In the genomic region with DNA sequence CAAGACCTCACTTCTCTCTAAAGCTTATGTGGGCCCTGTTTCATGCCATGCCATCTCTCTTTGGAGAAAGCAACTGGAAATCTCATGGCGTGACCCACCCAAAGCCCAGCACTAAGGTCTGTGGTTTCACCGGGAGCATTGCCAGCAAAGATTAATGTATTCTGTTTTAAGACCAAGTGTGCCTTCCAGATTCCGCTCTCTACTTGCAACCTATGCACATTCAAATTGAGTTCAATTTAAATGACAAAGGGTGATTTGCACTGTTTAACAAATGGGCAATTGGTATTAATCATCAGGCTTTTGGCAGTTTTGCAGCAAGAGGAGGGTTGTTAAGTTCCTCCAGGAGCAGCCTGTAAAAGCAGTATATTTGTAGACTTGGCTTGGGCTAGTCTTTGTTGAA, we compare ENCODE assay signal across 10 mouse cellular contexts.
A peak's percentile ranks its signal among the peaks of the same experiment; 100 is the strongest.
DNase-seq lines count a peak whose midpoint lies in the region; ATAC-seq and TF ChIP-seq lines count a peak whose summit lies in the region.
"Had no signal": no experiment of that assay in that cellular context is flagged by ENCODE, and none has a peak within 500 bp of the region (broad histone marks: within the 10 kb centered on the region; RNA-seq: fewer than 3 reads in every experiment).

No protein-coding gene starts in this region.

- DNase-seq in midbrain, embryonic 10.5 days (ENCODE audit: low spot score): no peak
- DNase-seq in R1 (ENCODE audit: low read depth, low spot score): peak; percentile 97
- DNase-seq in forebrain, postnatal 0 days: peak; percentile 65
- no peak for DNase-seq in spleen, postnatal 10 days (ENCODE audit: low spot score in 2 of 2)
- DNase-seq in B cell, adult 2 months: no peak
- DNase-seq: lung, postnatal 14 days had no signal

- no peaks in the 10 kb centered on the region for H3K9me3 ChIP-seq in midbrain, embryonic 12.5 days
- no peaks in the 10 kb centered on the region for H3K9me3 ChIP-seq in midbrain, embryonic 10.5 days (replicated peaks)
- H3K9me3 ChIP-seq in forebrain, postnatal 0 days (ENCODE audit: low read length): 0 out of 2 replicates have a peak, but pooled peaks cover 3% of the 10 kb centered on the region
- no peaks in the 10 kb centered on the region for H3K9me3 ChIP-seq in neural tube, embryonic 12.5 days
- H3K9me3 ChIP-seq: G1E had no signal

- no peak overlapping the region for H3K4me3 ChIP-seq in midbrain, embryonic 12.5 days
- H3K4me3 ChIP-seq in midbrain, embryonic 10.5 days: no peak overlapping the region
- H3K4me3 ChIP-seq in forebrain, postnatal 0 days (ENCODE audit: low read depth, low read length): no peak overlapping the region
- H3K4me3 ChIP-seq in neural tube, embryonic 12.5 days: no peak overlapping the region

- peak; percentile 70; the same call in 1 of the 2 replicates for ATAC-seq in midbrain, embryonic 12.5 days (ENCODE audit: low FRiP score, low read depth)
- peak; percentile 80 for ATAC-seq in forebrain, postnatal 0 days
- ATAC-seq in neural tube, embryonic 12.5 days (ENCODE audit: low FRiP score, low read depth): peak; percentile 70
- no peak for ATAC-seq in megakaryocyte-erythroid progenitor cell, adult 5-6 weeks (replicated peaks; ENCODE audit: low FRiP score, low TSS enrichment, poor library complexity, severe bottlenecking)

- H3K27ac ChIP-seq in midbrain, embryonic 12.5 days (replicated peaks): no peak overlapping the region
- no peak overlapping the region for H3K27ac ChIP-seq in midbrain, embryonic 10.5 days (replicated peaks)
- H3K27ac ChIP-seq in forebrain, postnatal 0 days (ENCODE audit: low read depth, low read length): no peak overlapping the region
- H3K27ac ChIP-seq in neural tube, embryonic 12.5 days: no peak overlapping the region

- H3K36me3 ChIP-seq in midbrain, embryonic 12.5 days: no peaks in the 10 kb centered on the region
- H3K36me3 ChIP-seq in midbrain, embryonic 10.5 days: no peaks in the 10 kb centered on the region
- H3K36me3 ChIP-seq in forebrain, postnatal 0 days (ENCODE audit: insufficient read depth): no peaks in the 10 kb centered on the region
- no peaks in the 10 kb centered on the region for H3K36me3 ChIP-seq in neural tube, embryonic 12.5 days
- H3K36me3 ChIP-seq: G1E had no signal

- H3K9ac ChIP-seq in midbrain, embryonic 12.5 days (replicated peaks): no peak overlapping the region
- no peak overlapping the region for H3K9ac ChIP-seq in forebrain, postnatal 0 days
- no peak overlapping the region for H3K9ac ChIP-seq in neural tube, embryonic 12.5 days

- no peaks in the 10 kb centered on the region for H3K27me3 ChIP-seq in midbrain, embryonic 12.5 days
- H3K27me3 ChIP-seq in midbrain, embryonic 10.5 days (ENCODE audit: low read depth, poor library complexity, severe bottlenecking): no peaks in the 10 kb centered on the region
- H3K27me3 ChIP-seq in forebrain, postnatal 0 days (ENCODE audit: insufficient read depth, low read length): no peaks in the 10 kb centered on the region
- H3K27me3 ChIP-seq in neural tube, embryonic 12.5 days (replicated peaks): no peaks in the 10 kb centered on the region

- TF ChIP-seq CTCF in forebrain, postnatal 0 days (IDR thresholded peaks at IDR 0.05; ENCODE audit: low read depth): no peak

- 30% methylated on average over 3 of the region's 3 CpGs for WGBS in midbrain, embryonic 12.5 days
- 56% methylated on average over 3 of the region's 3 CpGs for WGBS in midbrain, embryonic 10.5 days
- WGBS in forebrain, postnatal 0 days: 16% methylated on average over 3 of the region's 3 CpGs
- WGBS in neural tube, embryonic 12.5 days: 12% methylated on average over 3 of the region's 3 CpGs

- H3K4me2 ChIP-seq in midbrain, embryonic 12.5 days (replicated peaks): no peak overlapping the region
- H3K4me2 ChIP-seq in forebrain, postnatal 0 days (ENCODE audit: low read depth): no peak overlapping the region
- no peak overlapping the region for H3K4me2 ChIP-seq in neural tube, embryonic 12.5 days (replicated peaks)

- H3K4me1 ChIP-seq in midbrain, embryonic 12.5 days: peaks cover 4% of the 10 kb centered on the region; the same call in 1 of the 2 replicates
- H3K4me1 ChIP-seq in midbrain, embryonic 10.5 days: no peaks in the 10 kb centered on the region
- peaks cover 6% of the 10 kb centered on the region for H3K4me1 ChIP-seq in forebrain, postnatal 0 days (ENCODE audit: insufficient read depth)
- H3K4me1 ChIP-seq in neural tube, embryonic 12.5 days: no peaks in the 10 kb centered on the region; the same call in 1 of the 2 replicates

Comparison
In these comparisons a context has a peak if more than half of its experiments do, and no peak if none do; other contexts are left out.
1. DNase-seq: peak in R1 (single experiment) and forebrain, postnatal 0 days (single experiment); none in midbrain, embryonic 10.5 days (single experiment), spleen, postnatal 10 days (0 of 2) and B cell, adult 2 months (0 of 2).